Mouse (Mus musculus) hindbrain, embryonic 15.5 days (tissue): ENCODE data around the gene Map7. TPM values are rescaled to one million over a fixed set of nuclear protein-coding genes. Genes with fewer than 3 reads are reported as not detected.

Experiments used
- ATAC-seq: fragments of 200-750 bp; cut with Nextera tagmentation; 2 replicates; pipeline ENCODE4 v1.8.0; 2017; ENCODE audit warnings: low read depth, moderate number of reproducible peaks, moderate TSS enrichment; ENCODE audit not compliant: low FRiP score
- H3K27ac ChIP-seq: fragments of 300-500 bp; sonication (generic); replicated peaks from 2 replicates; pipeline ENCODE4 v1.5.1; 2015; ENCODE audit warnings: mild to moderate bottlenecking, inconsistent platforms
- H3K27me3 ChIP-seq: fragments of 300-500 bp; sonication (generic); 2 replicates; pipeline ENCODE4 v1.6.1; 2015; ENCODE audit warnings: control low read depth, inconsistent platforms
- H3K36me3 ChIP-seq: fragments of 300-500 bp; sonication (generic); 2 replicates; pipeline ENCODE4 v1.6.1; 2015; ENCODE audit warnings: control low read depth, inconsistent platforms
- H3K4me1 ChIP-seq: fragments of 300-500 bp; sonication (generic); replicated peaks from 2 replicates; pipeline ENCODE4 v1.6.1; 2015; ENCODE audit warnings: control low read depth, inconsistent platforms
- H3K4me2 ChIP-seq: fragments of 300-500 bp; sonication (generic); 2 replicates; pipeline ENCODE4 v1.6.1; 2015; ENCODE audit warnings: moderate library complexity, mild to moderate bottlenecking, inconsistent platforms
- H3K4me3 ChIP-seq: fragments of 300-500 bp; sonication (generic); 2 replicates; pipeline ENCODE4 v1.5.1; 2015; ENCODE audit warnings: mild to moderate bottlenecking, inconsistent platforms
- H3K9ac ChIP-seq: fragments of 300-500 bp; sonication (generic); 2 replicates; pipeline ENCODE4 v1.6.1; 2015; ENCODE audit warnings: inconsistent platforms
- H3K9me3 ChIP-seq: fragments of 300-500 bp; sonication (generic); 2 replicates; pipeline ENCODE4 v1.6.1; 2016; ENCODE audit warnings: control low read depth, inconsistent platforms
- WGBS: fragments of 180-500 bp; shearing (Covaris S2); methylation state at CpG from one replicate; pipeline ENCODE4 v1.1.7; 2015; 5-methylcytosine and 5-hydroxymethylcytosine counted together
- microRNA-seq: library from miRNA; unstranded; fragments of <30 nt; microRNA quantifications from one replicate; pipeline ENCODE4, GENCODE M21; 2016
- polyA plus RNA-seq: library from polyadenylated mRNA; unstranded; fragments of >200 nt; fragmentation: Nextera tagmentation; extraction: Ambion mirVana; gene quantifications from 2 replicates; pipeline ENCODE4 v1.2.1, GENCODE M21; 2015

The Map7 gene
- polyA plus RNA-seq, 1 experiment from 2014 or later: 10.3 TPM

DNA sequence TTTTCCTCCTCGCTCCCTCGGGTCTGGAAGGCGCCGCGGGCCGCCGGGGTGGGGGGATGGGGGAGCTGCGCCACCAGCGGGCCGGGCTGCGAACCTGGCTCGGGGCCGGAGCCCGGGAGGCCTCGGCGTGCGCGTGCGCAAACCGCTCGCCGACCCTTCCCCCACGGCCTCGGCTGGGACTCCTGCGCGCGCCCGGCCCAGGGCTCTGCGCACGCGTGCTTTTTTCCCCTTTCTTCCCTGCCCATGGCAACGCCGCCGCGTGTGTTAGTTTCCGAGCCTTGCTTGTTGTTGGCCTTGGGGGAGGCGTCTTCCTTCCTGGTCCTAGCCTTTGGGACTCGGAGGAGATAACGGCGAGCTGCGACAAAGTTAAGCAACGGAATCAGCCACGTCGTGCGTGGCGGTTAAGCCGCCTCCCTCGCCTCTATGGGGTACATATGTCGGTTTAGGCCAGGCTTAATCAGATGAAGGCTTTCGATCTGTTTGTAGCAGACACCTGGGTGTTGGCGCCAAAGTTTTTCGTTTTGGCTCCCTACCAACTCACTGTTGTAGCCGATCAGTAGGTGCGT is 164.5 kb downstream of the Map7 start:
- Histone ChIP-seq H3K9ac (peak overlapping the region; percentile 81), H3K9me3 (no peaks in the 10 kb centered on the region), H3K27ac (peak overlapping the region; percentile 99), H3K36me3 (no peaks in the 10 kb centered on the region), H3K4me1 (peaks cover 30% of the 10 kb centered on the region), H3K4me3 (peak overlapping the region; percentile 60), H3K27me3 (no peaks in the 10 kb centered on the region), H3K4me2 (peak overlapping the region; percentile 75)
- peak; percentile 75 for ATAC-seq
- WGBS: under 1% methylated on average over 38 of the region's 54 CpGs

DNA sequence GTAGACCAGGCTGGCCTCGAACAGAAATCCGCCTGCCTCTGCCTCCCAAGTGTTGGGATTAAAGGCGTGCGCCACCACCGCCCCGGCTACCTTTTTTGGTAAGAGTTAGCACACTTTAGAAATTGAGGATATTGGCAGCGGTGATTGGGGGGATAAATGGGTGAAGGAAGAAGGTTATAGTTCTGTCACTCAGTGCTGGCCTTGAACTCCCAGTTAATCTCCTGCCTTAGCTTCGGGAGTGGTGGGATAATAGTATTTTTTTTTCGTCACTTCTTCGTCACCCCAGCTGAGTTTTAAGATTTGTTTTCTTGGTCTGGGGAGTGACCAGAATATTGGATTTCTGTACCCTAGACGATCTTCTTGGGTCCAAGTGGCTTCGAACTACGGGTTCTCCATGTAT is 165.2 kb downstream of the Map7 start:
- Histone ChIP-seq H3K27ac (peak overlapping the region; percentile 99; the same call in 1 of the 2 replicates), H3K9me3 (no peaks in the 10 kb centered on the region), H3K27me3 (no peaks in the 10 kb centered on the region), H3K4me1 (peaks cover 30% of the 10 kb centered on the region), H3K9ac (peak overlapping the region; percentile 81; the same call in 1 of the 2 replicates), H3K4me3 (peak overlapping the region; percentile 60), H3K4me2 (peak overlapping the region; percentile 75), H3K36me3 (0 out of 2 replicates have a peak, but pooled peaks cover 2% of the 10 kb centered on the region)
- ATAC-seq: no peak
- 51% methylated on average over 13 of the region's 13 CpGs for WGBS

DNA sequence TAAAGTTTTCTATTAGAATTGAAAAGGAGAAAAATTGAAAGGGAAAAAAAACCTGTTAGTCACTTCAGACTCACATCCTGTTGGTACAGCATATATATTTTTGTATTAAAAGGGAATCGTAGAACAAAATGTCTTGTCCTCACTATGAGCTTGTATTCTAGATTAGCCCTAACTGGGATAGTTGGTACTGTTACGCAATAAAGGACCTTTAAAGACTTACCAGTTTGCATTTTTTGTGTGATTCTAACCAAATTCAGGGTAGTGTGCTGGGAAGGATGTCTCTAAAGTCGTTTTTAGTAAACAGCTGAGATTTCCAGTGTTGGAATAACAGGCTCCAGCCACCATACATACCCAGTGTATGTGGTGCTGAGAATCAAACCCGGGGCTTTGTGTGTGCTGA is 165.7 kb downstream of the Map7 start:
- 89% methylated on average over 4 of the region's 4 CpGs for WGBS
- peak overlapping the region; percentile 60 for H3K4me3 ChIP-seq

DNA sequence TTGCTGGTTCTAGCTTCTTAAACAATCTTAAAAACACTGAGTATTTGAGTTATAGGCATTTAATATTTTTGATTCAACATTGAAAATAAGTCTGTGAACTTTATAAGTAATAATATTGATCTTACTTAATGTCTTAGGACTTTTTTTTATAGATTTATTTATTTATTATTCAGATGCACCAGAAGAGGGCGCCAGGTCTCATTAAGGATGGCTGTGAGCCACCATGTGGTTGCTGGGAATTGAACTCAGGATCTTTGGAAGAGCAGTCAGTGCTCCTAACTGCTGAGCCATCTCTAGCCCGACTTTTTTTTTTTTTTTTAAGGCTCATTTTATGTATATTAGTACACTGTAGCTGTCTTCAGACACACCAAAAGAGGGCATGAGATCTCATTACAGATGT is 166.5 kb downstream of the Map7 start:
- Histone ChIP-seq H3K27ac (no peak overlapping the region), H3K4me1 (peaks cover 30% of the 10 kb centered on the region), H3K36me3 (peaks cover 7% of the 10 kb centered on the region; the same call in 1 of the 2 replicates), H3K27me3 (no peaks in the 10 kb centered on the region), H3K9ac (no peak overlapping the region), H3K9me3 (no peaks in the 10 kb centered on the region), H3K4me3 (no peak overlapping the region), H3K4me2 (no peak overlapping the region)
- 58% methylated on average over 2 of the region's 2 CpGs for WGBS
- ATAC-seq: no peak

More for the DNA sequence above, 165.7 kb downstream of the Map7 start:
- Histone ChIP-seq H3K27ac (no peak overlapping the region), H3K9me3 (no peaks in the 10 kb centered on the region), H3K27me3 (no peaks in the 10 kb centered on the region), H3K4me2 (peak overlapping the region; percentile 75), H3K36me3 (peaks cover 5% of the 10 kb centered on the region; the same call in 1 of the 2 replicates), H3K4me1 (peaks cover 30% of the 10 kb centered on the region), H3K9ac (peak overlapping the region; percentile 27; the same call in 1 of the 2 replicates)
- ATAC-seq: no peak

DNA sequence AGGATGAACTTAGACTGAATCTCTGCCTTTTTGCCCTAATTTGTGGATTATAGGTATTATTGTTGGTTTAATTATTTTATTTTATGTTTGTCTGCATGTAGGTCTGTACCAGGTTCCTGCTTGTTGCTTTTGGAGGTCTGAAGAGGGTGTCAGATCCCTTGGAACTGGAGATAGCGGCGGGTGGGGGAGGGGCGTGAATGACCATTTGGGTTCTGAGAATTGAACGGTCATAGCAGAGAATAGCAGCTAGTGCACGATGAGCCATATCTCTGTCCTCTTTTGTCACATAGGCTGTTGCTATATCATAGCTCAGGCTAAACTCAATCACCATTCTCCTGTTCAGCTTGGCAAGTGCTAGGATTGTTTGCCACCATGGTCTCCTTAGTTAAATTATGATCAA is 169.2 kb downstream of the Map7 start:
- peaks cover 11% of the 10 kb centered on the region; the same call in 1 of the 2 replicates for H3K36me3 ChIP-seq
- no peak for ATAC-seq
- H3K27ac ChIP-seq: no peak overlapping the region
- no peak overlapping the region for H3K9ac ChIP-seq
- H3K4me1 ChIP-seq: peaks cover 22% of the 10 kb centered on the region
- no peaks in the 10 kb centered on the region for H3K27me3 ChIP-seq
- no peak overlapping the region for H3K4me2 ChIP-seq
- H3K4me3 ChIP-seq: no peak overlapping the region
- 90% methylated on average over 5 of the region's 5 CpGs for WGBS
- H3K9me3 ChIP-seq: no peaks in the 10 kb centered on the region

DNA sequence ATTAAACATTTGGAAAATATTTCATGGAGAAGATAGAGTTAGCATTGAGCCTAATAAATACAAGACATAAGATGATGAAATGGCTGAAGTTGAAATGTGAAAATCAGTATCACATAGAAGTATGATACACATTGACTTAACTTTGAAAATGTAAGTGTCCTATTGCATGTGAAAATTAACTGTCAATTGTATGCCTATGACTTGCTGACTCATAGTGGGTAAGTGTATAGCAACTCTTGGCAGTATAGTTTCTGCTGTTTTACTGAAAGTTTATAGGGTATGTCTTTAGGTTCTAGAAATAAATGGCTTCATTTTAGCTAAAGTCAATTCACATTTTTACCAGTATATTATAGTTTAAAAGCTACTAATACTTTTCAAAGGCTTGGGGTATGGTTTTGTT is 178.0 kb downstream of the Map7 start:
- Histone ChIP-seq H3K4me1 (no peaks in the 10 kb centered on the region), H3K9ac (no peak overlapping the region), H3K36me3 (peaks cover 54% of the 10 kb centered on the region), H3K4me2 (no peak overlapping the region), H3K4me3 (no peak overlapping the region), H3K27ac (no peak overlapping the region), H3K9me3 (no peaks in the 10 kb centered on the region), H3K27me3 (no peaks in the 10 kb centered on the region)
- ATAC-seq: no peak

Small RNA genes lying within 50 kb of the gene (microRNA-seq; reads per million reads assigned to microRNA genes)
- gene Mir6413: not detected

Other genes starting within 250 kb of the Map7 start
- 28.9 and 30.1 TPM in 2 replicates for gene Pex7, start 240.8 kb upstream of the Map7 start, polyA plus RNA-seq
- 1.2 and 1.4 TPM in 2 replicates for gene Map3k5, start 214.0 kb upstream of the Map7 start, polyA plus RNA-seq
- 102 and 108 TPM in 2 replicates for gene Bclaf1, start 164.0 kb downstream of the Map7 start, polyA plus RNA-seq
- gene Mtfr2, start 199.3 kb downstream of the Map7 start, polyA plus RNA-seq: 0.52 and 0.83 TPM in 2 replicates